Mouse (Mus musculus): ENCODE measurements around the gene Nthl1.
"Not testable (repeated sequence)": the region's sequence is repeated elsewhere in the genome, so short reads cannot be mapped to it uniquely, and the experiment has no call there.

Gene Nthl1

GRCm38 (mm10) chr17:24651835-24652234 is 19.4 kb downstream of the Nthl1 start:
- no peak for DNase-seq

DNA sequence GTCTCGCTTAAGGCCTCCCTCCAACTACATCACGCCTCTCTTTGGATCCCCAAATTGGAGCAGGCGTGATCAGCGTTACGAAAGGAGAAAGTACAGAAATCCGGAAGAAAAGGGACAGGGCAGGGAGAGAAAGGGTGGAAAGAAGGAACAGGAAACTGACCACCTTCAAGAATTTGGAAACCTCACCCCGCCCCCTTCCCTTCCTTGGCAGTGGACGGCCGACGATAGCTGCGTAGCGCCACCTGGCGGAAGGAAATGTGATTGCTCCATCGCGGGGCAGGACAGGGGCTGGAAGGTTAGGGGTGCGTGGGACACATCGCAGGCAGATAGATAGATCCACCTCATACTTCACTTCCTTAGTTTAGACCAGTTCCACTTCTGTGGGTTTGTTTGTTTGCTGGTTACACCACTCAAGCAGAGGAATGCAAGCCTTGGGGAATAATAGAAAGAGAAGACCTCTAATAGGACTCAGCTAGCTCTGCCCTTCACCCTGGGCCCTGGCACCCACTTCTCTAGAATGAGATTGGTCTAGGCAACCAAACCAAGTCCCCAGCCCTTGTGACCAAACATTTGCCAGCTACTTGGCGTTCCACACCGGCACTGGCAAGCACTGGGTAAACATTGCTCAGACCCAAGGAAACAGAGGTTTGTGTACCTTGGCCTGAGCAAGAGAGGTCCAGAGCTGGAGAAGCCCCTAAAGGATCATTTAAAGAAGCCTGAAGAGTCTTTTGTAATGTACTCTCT is 21.7 kb downstream of the Nthl1 start:
- peak in 1 of 2 experiments; percentile 77 for DNase-seq

DNA sequence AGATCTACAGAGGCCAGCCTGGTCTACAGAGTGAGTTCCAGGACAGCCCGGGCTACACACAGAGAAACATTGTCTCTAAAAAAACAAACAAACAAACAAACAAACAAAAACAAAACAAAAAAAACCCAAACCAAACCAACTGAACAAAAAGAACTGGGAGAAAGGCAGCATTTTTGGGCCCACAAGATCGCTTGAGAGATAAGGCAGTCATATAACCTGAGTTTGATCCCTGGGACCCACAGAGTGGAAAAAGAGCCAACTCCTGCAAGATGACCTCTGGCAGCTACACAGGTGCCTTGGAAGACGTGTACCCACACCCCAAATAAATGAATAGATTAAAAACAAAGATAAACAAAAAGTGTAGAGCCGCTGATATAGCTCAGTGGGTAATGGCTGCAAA is 22.5 kb downstream of the Nthl1 start:
- no peak for DNase-seq

DNA sequence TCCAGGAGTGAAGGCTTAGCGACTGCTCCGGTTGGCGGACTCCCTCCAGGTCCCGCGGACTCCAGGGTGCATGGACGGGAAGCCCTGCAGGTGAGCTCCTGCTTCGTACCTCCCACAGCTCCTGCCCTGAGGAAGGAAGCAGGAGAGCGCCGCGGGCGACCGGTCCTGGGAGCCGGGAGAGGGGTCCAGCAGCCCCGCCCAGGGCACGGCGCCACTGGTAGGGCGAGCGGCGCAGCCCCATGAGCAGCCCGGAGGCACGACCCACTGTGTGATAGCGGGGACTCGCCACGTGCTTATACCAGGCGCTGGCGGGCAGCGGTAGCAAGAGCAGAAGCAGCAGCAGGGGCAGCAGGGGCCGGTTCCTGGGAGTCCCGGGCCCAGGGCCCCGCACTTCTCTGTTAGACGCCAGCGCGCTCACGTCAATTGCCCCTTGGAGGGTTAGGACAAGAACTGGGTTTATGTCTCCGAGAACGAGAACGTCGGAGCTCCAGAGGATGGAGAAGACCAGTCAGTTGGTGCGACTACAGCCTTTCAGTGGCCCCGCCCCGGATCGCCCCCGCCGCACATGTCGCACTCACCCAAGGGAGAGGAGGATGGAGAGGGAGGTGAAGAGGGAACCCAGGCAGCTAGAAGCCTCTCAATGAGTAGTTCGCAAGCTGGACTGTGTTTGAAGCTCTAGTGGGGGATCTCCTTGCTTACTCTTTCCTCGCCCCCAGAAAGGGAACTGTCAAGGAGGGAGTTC is 25.7 kb downstream of the Nthl1 start, which contains the start of gene Npw:
TSS of gene Npw (minus strand) at position 441 of the 742 bp plus-strand sequence.
- no peak for DNase-seq

- DNase-seq = not testable (repeated sequence)
Observed at GRCm38 (mm10) chr17:24667011-24667410, 34.5 kb downstream of the Nthl1 start.

- DNase-seq = peak; percentile 75 to 80
Observed at GRCm38 (mm10) chr17:24667416-24667815, 34.9 kb downstream of the Nthl1 start.

DNA sequence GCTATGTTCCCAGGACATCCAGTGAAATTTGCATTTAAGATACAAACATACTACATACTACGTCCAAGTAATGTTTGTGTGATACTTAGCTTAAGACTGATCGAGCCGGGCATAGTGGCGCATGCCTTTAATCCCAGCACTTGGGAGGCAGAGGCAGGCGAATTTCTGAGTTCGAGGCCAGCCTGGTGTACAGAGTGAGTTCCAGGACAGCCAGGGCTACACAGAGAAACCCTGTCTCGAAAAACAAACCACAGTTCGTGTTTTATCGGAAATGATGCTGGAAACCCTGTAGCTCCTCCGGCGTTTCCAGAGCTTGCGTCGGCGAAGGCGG is 36.7 kb downstream of the Nthl1 start:
- not testable (repeated sequence) for DNase-seq

- peak; percentile 92 to 94 for DNase-seq
Observed at GRCm38 (mm10) chr17:24669545-24670245, 37.2 kb downstream of the Nthl1 start, which contains the start of gene Zfp598. Gene Zfp598, plus strand, starts transcription at chr17:24669687.

- DNase-seq = no peak
Observed at GRCm38 (mm10) chr17:24670246-24670844, 37.9 kb downstream of the Nthl1 start.

DNA sequence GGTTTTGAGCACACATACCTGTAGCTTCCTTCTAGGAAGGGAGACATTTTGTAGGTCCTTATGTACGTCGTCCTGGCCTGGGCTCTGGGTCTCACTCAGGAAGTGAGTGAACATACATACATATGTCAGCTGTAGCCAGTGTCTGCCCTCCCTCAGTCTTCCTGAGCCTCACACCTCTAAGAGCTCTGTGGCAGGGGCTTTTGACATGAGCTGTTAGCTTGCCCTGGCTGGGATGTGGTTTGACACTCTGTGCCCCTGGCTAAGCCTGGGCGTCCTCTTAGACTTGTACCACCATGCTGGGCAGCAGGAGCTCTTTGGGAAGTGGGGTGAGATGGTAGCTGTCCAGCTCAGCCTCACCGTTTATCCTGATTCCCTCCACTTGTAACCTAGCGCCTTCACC is 38.9 kb downstream of the Nthl1 start:
- DNase-seq = no peak

- peak; percentile 66 to 67 for DNase-seq
Observed at GRCm38 (mm10) chr17:24672141-24672540, 39.7 kb downstream of the Nthl1 start.

DNA sequence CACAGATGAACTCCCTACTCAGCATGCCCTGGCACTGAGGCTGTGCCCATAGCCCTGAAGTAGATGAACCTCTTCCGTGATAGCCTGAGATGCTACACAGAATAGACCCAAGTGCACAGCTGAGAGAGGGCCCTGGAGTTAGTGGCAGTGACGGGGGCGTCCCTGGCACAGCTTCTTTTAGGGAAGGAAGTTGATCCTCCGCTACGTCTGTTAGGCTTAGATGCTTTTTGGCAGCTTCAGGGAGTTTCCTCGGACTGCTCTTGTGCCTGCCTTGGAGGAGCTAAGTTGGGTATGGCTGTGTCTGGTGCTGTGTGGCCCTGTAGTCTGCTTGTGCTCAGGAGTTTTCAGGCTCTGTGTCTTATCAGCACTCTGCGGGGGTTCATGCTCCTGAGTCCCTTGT is 41.8 kb downstream of the Nthl1 start:
- no peak for DNase-seq

GRCm38 (mm10) chr17:24676187-24676586 is 43.7 kb downstream of the Nthl1 start:
- DNase-seq = peak; percentile 45 to 71

GRCm38 (mm10) chr17:24676877-24677276 is 44.4 kb downstream of the Nthl1 start:
- DNase-seq = no peak

- no peak for DNase-seq
Observed at GRCm38 (mm10) chr17:24677500-24678080, 45.1 kb downstream of the Nthl1 start.

DNA sequence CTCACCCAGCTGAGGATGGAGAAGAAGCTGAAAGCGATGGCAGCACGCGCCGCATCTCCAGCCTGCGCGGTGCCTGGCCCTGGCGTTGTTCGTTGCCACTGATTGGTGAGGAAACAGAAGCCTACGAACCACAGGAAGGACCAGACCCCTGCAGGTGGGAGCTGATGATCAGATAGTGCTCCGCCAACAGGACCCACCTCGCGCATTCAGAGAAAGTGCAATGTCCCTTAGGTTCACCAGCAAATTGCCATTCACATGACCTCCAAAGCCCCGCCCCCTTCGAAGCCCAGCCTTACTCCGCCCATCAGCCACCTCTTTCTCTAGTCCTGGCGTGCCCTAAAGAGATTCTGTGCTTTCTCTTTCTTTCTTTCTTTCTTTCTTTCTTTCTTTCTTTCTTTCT is 54.0 kb downstream of the Nthl1 start:
- DNase-seq = peak; percentile 50 to 64

DNA sequence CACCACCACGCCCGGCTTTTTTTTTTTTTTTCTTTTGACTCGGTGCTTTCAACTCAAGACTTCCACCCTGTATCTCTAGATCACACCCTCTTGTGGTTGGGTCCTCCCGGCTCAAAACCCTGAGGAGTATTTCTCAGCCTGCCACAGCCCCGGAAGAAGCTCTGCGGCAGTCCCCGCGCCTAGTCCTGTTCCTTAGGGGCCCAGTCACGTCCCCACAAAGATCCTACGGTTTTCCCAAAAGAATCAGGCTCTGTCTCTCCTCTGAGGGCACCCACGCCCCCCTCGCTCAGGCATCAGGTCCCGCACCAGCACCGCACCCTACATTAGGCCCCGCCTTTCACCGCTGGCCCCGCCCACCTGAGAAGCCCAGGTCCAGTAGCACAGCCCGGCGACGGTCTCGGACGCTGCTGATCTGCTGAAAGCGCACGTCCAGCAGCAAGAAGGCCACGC is 54.7 kb downstream of the Nthl1 start:
- DNase-seq = peak; percentile 46 to 64

DNA sequence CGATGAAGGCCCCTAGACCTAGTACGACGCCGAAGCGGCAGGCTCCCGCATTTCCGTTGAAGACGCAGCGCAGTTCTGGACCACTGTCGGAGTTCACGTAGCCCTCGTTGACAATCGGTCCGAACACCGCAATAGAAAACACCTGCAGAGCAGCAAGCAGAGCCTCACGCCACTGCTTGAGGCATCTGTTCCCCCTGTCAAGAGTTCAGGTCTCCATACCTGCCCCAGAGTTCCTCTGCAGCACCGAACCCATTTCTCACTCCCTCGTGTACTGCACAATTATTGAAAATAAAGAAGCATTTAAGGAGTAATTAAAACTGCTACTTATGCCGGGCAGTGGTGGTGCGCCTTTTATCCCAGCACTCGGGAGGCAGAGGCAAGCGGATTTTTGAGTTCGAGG is 55.1 kb downstream of the Nthl1 start:
- DNase-seq = no peak
